Mouse (Mus musculus) frontal cortex, adult (tissue): ENCODE measurements around the gene Myoc.
"Not testable (repeated sequence)": the region's sequence is repeated elsewhere in the genome, so short reads cannot be mapped to it uniquely, and the experiment has no call there.

Source experiments
- ATAC-seq: cut with Nextera tagmentation; 2 replicates; pipeline ENCODE4 v1.9.2; 2017; ENCODE audit warnings: mild to moderate bottlenecking, moderate library complexity, mixed read lengths; ENCODE audit not compliant: low TSS enrichment

The Myoc gene

DNA sequence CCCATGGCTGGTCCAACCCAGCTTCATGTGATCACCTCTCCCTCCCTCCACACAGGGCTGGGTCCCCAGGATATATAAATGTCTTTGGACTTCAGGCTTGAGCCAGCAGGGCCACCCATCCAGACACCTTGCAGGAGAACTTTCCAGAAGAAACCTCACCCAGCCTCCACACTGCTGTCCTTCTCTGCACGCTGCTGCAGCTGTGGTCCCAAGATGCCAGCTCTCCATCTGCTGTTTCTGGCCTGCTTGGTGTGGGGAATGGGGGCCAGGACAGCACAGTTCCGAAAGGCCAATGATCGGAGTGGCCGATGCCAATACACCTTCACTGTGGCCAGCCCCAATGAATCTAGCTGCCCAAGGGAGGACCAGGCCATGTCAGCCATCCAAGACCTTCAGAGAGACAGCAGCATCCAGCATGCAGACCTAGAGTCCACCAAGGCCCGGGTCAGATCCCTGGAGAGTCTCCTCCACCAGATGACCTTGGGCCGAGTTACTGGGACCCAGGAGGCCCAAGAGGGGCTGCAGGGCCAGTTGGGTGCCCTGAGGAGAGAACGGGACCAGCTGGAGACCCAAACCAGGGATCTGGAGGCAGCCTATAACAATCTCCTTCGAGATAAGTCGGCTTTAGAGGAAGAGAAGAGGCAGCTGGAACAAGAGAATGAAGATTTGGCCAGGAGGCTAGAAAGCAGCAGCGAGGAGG is at the start of gene Myoc:
TSS of gene Myoc (plus strand) at position 105 of the 700 bp plus-strand sequence.
- no peak for ATAC-seq

DNA sequence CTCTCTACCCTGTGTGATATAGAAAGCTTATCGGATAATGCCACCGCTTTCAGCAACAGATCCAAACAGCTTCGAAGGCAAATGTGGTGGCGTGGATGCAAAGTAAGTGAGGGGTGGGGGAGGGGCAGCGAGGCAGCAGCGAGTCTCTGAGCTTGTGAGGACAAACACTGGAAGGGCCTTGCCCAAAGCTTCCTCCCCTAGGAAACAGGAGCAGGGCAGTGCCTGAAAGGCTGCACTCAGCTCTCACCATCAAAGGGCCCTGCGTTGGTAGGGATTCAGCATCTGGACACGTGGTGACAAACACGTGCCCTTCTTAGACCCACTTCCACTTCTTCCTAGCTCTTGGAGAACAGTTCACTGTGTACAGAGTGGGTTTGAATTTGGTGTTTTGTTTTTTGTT is 49.5 kb upstream of the Myoc start:
- peak; percentile 34; the same call in 1 of the 2 replicates for ATAC-seq

DNA sequence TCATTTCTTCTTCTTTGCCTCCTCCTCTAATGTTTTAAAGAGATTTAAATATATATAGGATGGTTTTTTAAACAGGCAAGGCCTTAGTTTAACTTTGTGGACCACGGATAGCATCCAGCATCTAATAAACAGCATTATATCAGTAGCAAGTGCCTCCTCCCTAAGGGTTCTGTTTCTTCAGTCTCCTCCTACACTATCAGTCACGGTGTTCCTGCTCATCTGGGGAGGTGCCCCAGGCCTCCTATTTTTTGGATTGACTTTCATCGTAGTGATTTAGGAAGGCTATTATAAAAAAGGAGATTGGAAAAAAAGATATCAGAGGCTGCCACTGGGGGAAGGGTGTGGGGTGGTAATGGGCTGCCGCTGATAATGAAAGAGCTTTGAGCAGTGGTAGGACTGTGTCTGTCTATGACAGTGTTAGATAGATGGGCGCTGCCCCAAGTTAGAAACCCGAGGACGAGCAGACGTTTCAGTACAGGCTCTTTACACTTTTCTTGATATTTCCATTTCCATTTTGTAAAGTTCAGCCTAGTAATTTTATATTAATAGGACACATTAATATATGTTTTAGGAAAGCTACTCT is 48.4 kb upstream of the Myoc start:
- no peak for ATAC-seq

DNA sequence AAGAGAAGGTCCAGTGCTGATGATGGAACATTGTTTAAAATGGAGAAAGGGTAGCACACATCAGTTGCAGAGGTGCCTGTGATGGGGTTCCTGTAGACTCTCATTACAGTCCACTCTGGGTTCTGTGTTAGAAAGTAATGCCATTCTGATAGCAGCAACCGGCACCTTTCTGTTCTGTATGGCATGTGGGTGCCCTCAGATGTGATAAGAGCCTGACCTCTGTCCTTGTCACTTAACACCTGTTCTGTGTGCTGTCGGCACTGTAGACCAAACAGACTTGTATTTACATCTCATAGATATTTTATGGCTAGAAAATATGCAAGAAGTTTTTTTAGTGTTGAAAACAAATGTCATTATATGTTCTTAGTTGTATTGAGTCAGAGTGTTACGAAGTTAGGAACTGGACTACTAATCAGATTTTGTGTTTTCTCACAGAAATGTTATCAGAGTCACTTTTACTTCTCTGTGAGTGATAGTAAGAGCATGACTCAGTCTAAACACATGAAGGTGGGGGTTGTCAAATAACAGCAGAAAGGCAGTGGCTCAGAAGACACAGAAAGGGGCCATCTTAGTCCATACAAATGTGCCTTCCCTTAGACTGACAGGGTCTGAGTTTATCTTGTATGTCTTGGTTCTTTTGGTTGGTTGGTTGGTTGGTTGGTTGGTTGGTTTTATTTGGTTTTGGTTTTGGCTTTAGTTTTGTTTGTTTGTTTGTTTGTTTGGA is 41.4 kb upstream of the Myoc start:
- no peak for ATAC-seq

DNA sequence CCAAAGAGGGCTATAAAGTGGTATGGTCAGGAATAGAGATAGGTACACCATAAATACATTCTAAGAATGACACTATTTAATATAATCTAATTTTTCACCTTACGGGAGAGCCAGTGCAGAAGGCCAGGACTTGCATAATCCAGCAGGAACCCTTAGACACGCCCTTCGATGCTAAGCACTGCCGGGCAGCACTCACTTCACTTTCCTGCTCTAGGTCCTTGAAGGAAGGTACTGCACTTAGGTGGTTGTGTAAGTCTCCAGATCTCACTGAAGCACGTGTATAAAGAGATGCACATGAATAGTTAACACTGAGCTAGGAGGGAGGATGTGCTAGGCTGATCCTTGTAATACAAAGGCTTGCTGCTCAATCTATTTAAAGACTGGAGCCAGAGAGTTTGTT is 39.3 kb upstream of the Myoc start:
- ATAC-seq = no peak

DNA sequence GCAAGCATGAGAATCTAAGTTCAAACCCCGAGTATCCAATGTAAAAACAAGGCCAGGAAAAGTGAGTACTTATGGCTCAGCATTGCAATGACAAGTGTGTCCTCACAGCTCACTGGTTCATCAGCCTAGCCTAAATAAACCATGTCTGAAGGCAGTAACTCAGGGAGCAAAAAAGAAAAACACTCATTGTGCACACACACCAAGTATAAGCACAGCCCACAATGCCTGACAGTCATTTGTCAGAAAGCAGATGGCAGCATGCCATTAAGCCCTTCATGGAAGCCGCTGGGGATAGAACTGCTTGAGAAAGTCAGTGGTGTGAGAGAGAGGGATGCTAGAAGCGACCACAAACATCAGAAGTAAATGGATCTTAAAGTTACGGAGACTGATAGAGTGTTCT is 37.7 kb upstream of the Myoc start:
- no peak; the same call in 1 of the 2 replicates for ATAC-seq

DNA sequence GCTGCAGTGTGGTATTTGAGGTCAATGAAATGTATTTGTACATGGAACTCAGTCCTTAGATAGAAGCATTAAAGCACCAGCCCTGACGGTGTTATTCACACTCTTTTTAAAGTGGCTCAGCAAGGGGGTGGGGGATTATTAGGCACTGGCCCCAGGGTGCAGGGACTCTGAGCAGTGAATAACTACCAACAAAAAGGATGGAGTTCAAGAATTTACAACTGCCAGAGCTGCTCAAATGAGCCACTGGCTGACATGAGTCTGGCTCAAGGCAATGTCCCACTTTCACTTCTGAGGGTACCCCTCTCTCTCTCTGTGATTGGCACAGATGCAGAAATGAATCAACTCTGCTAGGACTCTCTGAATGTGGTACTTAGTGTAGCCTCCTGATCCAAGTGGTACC is 30.8 kb upstream of the Myoc start:
- no peak for ATAC-seq

DNA sequence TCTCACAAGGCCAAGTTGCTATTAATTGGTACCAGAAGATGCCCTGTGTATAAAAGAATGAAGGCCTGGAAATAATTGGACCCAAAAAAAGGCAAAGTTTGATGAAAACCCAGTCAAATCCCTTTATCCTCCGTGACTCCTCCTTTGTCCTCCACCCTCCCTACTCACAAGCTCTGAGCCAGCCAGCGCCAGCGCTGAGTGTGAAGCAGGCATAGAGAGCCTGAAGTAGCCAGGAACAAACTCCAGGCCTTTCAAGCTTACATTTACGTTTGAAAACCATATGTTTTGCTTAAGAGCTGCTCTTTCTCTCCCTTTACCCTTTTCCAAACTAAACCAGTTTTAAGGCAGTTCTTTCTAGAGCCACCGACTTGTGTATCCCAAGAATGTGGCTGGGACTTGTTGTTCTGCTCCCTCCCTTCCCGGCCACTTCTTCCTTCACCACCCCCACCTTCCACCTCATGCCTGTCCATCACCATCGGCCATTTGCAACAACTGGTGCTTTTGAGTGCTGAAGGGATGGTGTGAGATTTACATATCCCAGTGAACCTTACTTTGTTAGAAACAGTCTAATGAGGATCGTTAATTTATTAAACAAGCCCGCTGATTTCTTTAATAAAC is 29.2 kb upstream of the Myoc start:
- ATAC-seq = no peak

DNA sequence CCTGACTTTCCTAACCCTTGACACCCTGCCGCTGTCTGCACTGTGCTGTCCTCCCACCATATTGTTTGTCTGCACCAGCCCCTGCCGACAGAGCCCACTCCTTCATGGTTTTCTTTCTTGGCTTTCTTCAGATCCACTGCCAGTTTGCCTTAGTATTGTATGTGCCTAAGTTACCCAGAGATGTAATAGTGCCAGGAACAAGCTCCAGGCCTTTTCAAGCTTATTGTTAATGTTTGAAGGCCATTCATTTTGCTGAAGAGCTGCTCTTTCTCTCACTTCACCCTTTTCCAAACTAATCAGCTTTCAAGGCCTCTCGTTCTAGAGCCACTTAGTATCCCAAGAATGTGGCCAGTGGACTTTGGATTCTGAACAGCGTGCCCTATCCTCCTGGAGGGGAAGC is 27.8 kb upstream of the Myoc start:
- ATAC-seq = peak; percentile 18; the same call in 1 of the 2 replicates

DNA sequence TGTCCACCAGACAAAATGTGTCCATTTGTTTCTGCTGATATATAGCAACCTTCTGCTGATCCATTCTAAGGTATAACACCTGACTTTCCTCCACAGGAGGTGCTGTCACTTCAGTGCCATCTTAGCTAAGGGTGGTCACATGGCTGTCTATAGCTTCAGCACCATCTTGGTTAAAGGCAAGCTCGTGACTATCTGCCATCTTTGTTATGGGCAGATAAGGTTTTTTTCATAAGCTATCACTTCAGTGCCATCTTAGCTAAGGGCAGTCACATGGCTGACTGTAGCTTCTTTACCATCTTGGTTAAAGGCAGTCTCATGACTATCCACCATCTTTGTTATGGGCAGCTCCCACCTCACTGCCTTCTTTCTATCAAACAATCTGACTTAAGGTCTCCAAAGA is 23.4 kb upstream of the Myoc start:
- ATAC-seq = peak; percentile 55; the same call in 1 of the 2 replicates

DNA sequence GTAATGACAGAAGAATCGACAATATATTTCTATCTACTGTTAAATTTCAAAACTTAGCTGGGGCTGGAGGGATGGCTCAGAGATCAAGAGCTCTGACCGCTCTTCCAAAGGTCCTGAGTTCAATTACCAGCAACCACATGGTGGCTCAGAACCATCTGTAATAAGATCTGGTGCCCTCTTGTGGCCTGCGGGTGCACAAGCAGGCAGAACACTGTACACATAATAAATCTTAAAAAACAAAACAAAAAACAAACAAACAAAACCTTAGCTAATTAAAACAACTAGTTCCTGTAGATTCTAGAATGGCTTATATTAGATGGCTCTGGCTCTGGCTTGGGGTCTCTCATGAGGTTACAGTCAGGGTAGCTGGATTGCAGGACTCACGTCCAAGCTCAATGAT is 18.5 kb upstream of the Myoc start:
- no peak for ATAC-seq

DNA sequence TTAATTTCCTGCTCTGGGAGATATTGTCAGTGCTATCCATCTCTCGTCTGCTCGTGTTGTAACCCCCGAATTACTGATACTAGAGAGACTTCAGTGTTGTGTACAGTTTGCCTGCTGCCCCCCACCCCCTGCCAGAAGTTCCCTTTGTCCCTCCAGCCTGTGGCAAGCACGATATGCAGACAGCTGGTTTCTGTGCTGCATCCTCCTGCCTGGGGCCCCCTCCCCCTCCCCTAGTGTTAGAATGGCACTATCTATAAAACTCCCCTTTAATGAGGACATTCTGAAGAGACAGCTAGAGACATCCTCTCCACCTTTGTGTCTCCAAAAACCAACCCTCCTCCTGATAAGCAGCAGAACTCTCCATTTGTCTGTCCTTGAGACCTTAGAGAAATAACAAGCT is 15.1 kb upstream of the Myoc start:
- ATAC-seq = no peak

DNA sequence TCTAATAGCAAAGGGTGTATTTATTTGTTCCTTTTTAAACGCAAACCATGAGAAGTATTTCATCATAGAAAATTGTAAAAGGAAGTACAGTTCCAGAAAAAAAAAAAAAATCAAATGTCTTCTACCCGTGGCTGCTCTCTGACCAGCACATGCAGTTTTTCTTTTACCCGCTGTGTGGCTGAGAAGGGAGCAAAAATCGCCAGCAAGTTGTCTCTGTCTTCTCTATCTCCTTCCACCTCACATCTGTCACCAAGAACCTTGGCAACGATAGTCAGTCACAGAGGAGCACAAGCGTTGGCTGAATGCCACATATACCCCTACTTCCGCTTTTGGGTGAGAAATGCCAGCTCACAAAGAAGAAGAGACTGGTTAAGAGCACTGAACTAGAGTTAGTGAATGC is 13.7 kb upstream of the Myoc start:
- ATAC-seq = no peak; the same call in 1 of the 2 replicates

DNA sequence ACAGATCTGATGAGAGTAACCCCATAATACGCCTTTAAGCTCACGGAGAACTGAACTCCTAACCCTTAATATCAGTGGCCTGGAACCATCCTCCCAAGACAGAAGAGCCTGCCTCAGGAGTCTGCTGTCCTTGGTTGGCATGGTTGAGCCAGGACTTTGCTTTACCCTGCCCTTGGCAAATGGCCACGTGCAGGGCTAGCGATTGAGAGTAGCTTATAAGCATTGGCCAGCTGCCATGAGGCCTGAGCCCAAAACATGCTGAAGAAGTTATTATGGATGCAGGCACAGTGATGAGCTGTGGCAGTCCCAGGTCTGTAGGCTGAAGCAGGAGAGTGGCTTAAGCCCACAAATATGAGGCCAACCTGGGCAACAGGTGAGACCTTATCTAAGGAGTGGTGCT is 11.1 kb upstream of the Myoc start:
- not testable (repeated sequence) for ATAC-seq

DNA sequence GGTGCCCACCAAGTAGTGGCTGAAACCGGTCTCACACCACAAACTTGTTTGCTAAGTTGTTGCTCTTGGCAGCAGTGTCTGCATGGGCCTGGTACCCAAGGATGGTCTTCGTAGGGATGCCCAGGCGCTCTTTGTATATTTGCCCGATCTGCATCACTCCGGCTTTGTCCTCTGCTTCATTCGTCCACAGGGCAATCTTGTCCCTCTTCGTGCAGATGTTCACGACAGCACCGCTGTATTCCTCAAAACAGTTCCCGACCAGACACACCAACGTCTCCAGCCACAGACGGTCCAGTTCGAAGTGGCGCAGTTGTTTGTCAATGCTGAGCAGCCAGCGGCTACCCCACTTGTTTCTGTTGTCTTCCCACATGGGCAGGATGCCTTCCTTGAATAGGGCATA is 10.6 kb upstream of the Myoc start:
- ATAC-seq = not testable (repeated sequence)

DNA sequence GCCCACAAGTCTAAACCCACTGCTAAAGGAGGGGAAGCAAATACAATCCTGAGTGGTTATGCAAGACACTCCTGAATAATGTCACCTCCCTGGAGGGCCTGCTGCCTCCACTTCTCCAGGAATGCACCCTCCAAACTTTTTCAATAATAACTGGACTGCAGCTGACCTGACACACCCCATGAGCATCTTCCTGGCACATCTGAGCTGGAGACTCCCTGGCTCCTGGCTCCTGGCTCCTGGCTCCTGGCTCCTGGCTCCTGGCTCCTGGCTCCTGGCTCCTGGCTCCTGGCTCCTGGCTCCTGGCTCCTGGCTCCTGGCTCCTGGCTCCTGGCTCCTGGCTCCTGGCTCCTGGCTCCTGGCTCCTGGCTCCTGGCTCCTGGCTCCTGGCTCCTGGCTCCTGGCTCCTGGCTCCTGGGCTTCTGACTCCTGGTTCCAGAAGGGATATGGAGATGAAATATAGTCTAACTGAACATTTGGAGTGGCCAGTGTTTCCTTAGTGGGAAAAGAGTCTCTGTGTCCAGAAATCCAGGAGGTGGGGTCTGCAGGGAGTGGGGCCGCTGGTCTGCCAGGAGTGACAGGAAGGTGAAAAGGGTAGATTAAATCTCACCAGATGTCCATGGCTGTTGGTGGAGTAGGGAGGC is 3.5 kb upstream of the Myoc start:
- ATAC-seq = not testable (repeated sequence)

DNA sequence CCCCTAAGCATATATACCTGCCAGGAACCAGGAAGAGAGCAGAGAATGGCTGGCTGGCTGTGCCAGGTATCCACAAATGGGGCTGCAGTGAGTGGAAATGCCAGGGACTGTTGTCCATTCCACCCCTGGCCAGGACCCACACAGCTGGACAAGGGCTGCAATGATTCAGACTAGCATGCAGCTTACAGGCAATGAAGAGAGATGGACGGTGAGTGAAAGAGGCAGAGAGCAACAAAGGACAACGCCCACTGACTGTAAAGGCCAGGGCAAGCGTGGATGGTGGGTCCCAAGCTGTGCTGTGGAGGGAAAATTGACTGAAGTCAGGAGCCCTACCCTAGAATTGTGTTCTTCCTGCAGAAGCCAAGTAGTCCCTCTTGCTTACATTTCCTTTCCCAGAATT is 2.4 kb upstream of the Myoc start:
- no peak for ATAC-seq

DNA sequence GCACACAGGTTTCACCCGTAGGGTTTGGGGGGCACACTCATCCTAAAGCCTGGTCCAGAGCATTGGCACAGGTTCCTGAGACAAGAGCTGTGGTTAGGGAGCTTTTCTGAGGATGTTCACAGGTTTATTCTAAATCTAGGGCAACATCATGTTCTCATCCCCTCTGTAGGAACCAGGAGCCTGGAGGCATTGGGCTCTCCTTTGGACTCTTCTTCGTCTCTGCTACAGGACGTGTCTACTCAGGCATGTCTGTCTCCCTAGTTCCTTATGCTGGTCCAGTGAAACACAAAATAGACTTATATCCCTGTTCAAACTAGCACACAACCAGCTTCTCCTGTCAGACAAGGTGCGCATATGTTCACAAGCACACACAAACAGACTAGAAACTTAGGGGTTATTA is 420 bp upstream of the Myoc start:
- peak; percentile 52 for ATAC-seq

DNA sequence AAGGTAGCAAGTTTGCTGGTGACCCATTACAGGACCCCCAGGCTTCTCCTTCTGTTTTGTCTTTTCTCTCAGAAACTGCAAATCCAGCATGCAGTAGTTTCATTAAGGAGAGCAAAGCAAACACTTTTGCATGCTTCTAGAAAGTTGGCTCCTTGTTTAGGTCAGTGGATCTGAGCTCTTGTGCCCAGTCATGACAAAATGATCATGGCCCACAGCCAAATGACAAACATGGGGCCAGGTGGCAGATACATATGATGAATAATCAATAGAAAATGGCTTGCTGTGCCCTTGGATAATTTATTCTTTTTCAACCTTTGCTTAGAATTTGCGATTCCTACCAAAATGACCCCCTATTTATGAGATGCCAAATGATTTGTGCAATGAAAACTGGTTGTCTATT is 906 bp downstream of the Myoc start:
- ATAC-seq = no peak

DNA sequence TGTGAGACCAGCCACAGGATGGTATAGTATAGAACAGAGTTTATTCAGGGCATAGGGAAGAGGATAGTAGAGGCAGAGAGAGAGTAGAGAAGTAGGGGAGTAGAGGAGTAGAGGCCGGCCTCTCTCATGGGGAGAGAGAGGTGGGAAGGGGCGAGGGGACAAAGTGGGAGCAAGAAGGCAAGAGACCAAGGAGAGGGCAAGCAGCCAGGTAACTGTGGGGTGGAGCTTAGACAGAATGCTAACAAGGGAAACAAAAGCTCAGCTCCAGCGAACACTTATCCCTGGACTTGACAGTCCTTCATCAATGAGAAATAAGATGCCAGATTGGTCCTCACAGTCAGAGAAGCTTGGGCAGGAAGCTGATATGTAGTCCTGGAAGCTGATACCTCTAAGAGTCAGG is 3.6 kb downstream of the Myoc start:
- no peak for ATAC-seq

DNA sequence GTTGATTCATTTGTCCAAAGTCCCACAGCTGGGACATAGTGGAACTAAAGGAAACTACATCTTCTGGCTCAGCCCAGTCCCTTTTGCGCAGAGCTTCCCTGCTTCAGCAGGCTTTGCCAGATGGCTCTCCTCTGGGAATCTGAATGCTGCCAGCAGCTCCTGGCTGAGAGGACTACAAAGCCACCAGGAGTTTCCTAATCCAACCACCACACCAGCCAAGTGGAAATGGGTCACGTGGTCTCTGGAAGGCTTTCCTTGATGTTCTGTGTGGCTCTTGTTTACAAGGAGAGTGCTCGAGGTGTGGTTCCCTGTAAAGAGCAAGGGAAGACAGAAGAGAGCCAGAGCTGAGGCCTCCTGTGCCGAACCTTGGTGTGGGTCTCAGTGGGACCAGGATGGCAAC is 4.8 kb downstream of the Myoc start:
- peak; percentile 98 for ATAC-seq

DNA sequence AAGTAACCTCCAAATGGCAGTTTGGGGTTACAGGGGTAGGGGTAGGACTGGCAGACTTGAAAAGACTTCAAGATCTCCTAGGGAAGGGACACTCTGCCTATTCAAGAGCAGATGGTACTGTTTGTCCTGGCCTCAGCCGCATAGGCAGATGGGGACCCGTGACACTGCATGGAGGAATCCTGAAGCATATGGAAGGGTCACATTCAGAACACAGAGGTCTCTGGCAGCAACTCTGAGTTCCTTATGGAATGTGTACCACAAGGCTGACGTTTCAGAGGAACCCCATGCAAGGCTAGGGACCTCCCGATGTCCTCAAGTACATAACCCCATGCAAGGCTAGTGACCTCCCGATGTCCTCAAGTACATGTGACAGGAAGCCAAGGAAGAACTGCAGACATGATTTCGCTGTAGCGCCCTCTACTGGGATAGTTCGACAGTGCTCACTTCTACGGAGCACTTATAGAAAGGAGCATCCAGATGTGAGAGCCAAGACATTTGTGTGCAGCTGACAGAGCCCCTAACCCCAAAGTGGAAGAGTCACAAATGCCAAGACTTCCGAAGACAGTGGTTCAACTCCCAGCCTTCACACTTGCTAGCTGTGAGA is 7.2 kb downstream of the Myoc start:
- ATAC-seq = no peak
